Comparison of ENCODE assay signal across 10 mouse cellular contexts in the genomic region with DNA sequence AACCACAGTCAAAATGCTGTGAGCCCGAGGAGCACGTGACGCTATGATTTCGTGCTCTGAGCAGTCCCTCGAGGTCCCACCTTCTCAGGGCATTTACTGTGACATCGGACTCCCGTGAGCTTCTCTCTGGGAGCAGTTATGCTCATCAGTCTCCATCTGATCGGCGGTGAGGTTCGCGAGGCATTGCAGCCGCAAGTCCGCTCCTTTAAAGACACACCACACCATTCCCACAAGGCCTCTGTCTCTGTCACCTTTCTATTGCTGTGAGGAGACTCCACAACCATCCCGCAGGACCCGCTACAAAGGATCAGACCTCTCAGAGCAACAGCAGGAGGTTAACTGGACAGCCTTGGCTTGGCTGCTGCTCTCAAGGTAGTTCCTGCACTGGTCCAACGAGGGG. TPM values are rescaled to one million over a fixed set of nuclear protein-coding genes. Genes with fewer than 3 reads are reported as not detected.
A peak's percentile ranks its signal among the peaks of the same experiment; 100 is the strongest.
DNase-seq lines count a peak whose midpoint lies in the region; ATAC-seq and TF ChIP-seq lines count a peak whose summit lies in the region.
"Had no signal": no experiment of that assay in that cellular context is flagged by ENCODE, and none has a peak within 500 bp of the region (broad histone marks: within the 10 kb centered on the region; RNA-seq: fewer than 3 reads in every experiment).

No protein-coding gene starts in this region.

- no peak for TF ChIP-seq CTCF in E14TG2a.4 (conservative IDR thresholded peaks at IDR 0.05; ENCODE audit: low read length)

- WGBS in heart, embryonic 11.5 days (ENCODE audit: insufficient replicate concordance) = 19% methylated on average over 16 of the region's 16 CpGs
- 11% methylated on average over 16 of the region's 16 CpGs for WGBS in embryonic facial prominence, embryonic 15.5 days
- WGBS in limb, embryonic 12.5 days = 16% methylated on average over 16 of the region's 16 CpGs

- H3K9ac ChIP-seq in heart, embryonic 11.5 days (ENCODE audit: low read depth, low read length) = no peak overlapping the region
- H3K9ac ChIP-seq in embryonic facial prominence, embryonic 15.5 days = no peak overlapping the region
- H3K9ac ChIP-seq in limb, embryonic 12.5 days (replicated peaks) = 0 out of 2 replicates have a peak overlapping the region, but pooled peaks have one; percentile 12
- H3K9ac ChIP-seq: liver, embryonic 14.5 days had no signal

- DNase-seq in heart, adult 18-20 months = no peak
- DNase-seq in T-cell, adult 2 months (ENCODE audit: low spot score) = no peak
- DNase-seq in lung, postnatal 10 days = no peak
- DNase-seq in adrenal gland, adult (ENCODE audit: inconsistent age in 2 of 2, low spot score in 1 of 2) = no peak

- peaks cover 38% of the 10 kb centered on the region for H3K27me3 ChIP-seq in heart, embryonic 11.5 days (ENCODE audit: control insufficient read depth, insufficient read depth, low read length)
- H3K27me3 ChIP-seq in E14TG2a.4 (ENCODE audit: insufficient read depth, low read length) = peaks cover 50% of the 10 kb centered on the region
- H3K27me3 ChIP-seq in embryonic facial prominence, embryonic 15.5 days = peaks cover 28% of the 10 kb centered on the region
- peaks cover 44% of the 10 kb centered on the region for H3K27me3 ChIP-seq in limb, embryonic 12.5 days

- H3K9me3 ChIP-seq in heart, embryonic 11.5 days (replicated peaks; ENCODE audit: control insufficient read depth, low read length) = no peaks in the 10 kb centered on the region
- H3K9me3 ChIP-seq in E14TG2a.4 (ENCODE audit: low read length) = no peaks in the 10 kb centered on the region
- H3K9me3 ChIP-seq in embryonic facial prominence, embryonic 15.5 days (replicated peaks) = no peaks in the 10 kb centered on the region
- peaks cover 5% of the 10 kb centered on the region; the same call in 1 of the 2 replicates for H3K9me3 ChIP-seq in limb, embryonic 12.5 days

- peaks cover 5% of the 10 kb centered on the region for H3K4me1 ChIP-seq in heart, embryonic 11.5 days (ENCODE audit: control insufficient read depth, insufficient read depth, low read length)
- peaks cover 21% of the 10 kb centered on the region for H3K4me1 ChIP-seq in E14TG2a.4 (replicated peaks; ENCODE audit: low read depth, low read length)
- H3K4me1 ChIP-seq in embryonic facial prominence, embryonic 15.5 days = peaks cover 21% of the 10 kb centered on the region
- peaks cover 21% of the 10 kb centered on the region for H3K4me1 ChIP-seq in limb, embryonic 12.5 days (replicated peaks)

- H3K4me3 ChIP-seq in heart, embryonic 11.5 days (ENCODE audit: low read depth, low read length) = no peak overlapping the region; the same call in 1 of the 2 replicates
- H3K4me3 ChIP-seq in E14TG2a.4 (replicated peaks; ENCODE audit: low read length) = peak overlapping the region; percentile 52
- H3K4me3 ChIP-seq in embryonic facial prominence, embryonic 15.5 days (replicated peaks) = no peak overlapping the region
- H3K4me3 ChIP-seq in limb, embryonic 12.5 days (replicated peaks) = peak overlapping the region; percentile 25
- H3K4me3 ChIP-seq: erythroblast, embryonic 14.5 days had no signal

- ATAC-seq in heart, embryonic 11.5 days (replicated peaks; ENCODE audit: insufficient number of reproducible peaks, low FRiP score, low TSS enrichment) = no peak
- no peak for ATAC-seq in embryonic facial prominence, embryonic 15.5 days (ENCODE audit: insufficient number of reproducible peaks, low FRiP score, low TSS enrichment, low read depth)
- ATAC-seq in limb, embryonic 12.5 days (ENCODE audit: insufficient number of reproducible peaks, insufficient read depth, low FRiP score, low TSS enrichment, low read depth) = no peak

- H3K4me2 ChIP-seq in heart, embryonic 11.5 days = peak overlapping the region; percentile 35; the same call in 1 of the 2 replicates
- peak overlapping the region; percentile 3; the same call in 1 of the 2 replicates for H3K4me2 ChIP-seq in embryonic facial prominence, embryonic 15.5 days (replicated peaks)
- H3K4me2 ChIP-seq in limb, embryonic 12.5 days = peak overlapping the region; percentile 49

- no peak overlapping the region for H3K27ac ChIP-seq in heart, embryonic 11.5 days (ENCODE audit: low read depth, low read length)
- no peak overlapping the region for H3K27ac ChIP-seq in embryonic facial prominence, embryonic 15.5 days (replicated peaks)
- no peak overlapping the region for H3K27ac ChIP-seq in limb, embryonic 12.5 days
- H3K27ac ChIP-seq: liver, embryonic 14.5 days had no signal

- H3K36me3 ChIP-seq in heart, embryonic 11.5 days (ENCODE audit: control insufficient read depth, insufficient read depth, low read length) = no peaks in the 10 kb centered on the region
- H3K36me3 ChIP-seq in E14TG2a.4 (ENCODE audit: insufficient read depth, low read length) = no peaks in the 10 kb centered on the region
- no peaks in the 10 kb centered on the region for H3K36me3 ChIP-seq in embryonic facial prominence, embryonic 15.5 days
- H3K36me3 ChIP-seq in limb, embryonic 12.5 days = no peaks in the 10 kb centered on the region

RNA-seq across cellular contexts. Expression of a gene that starts 28.6 kb away (rescaled TPM):
- 2.4 and 3.4 TPM in 2 replicates for polyA plus RNA-seq in heart, embryonic 11.5 days (2014; fragmentation: Nextera tagmentation; extraction: Ambion mirVana)
- total RNA-seq in heart, adult 18-20 months (2021) = under 1 TPM; 0.22 to 0.23 TPM
- polyA plus RNA-seq in embryonic facial prominence, embryonic 15.5 days (2015; fragmentation: Nextera tagmentation; extraction: Ambion mirVana) = 13.2 and 14.7 TPM in 2 replicates
- 5.2 and 5.4 TPM in 2 replicates for polyA plus RNA-seq in limb, embryonic 12.5 days (2016; fragmentation: Nextera tagmentation; extraction: Ambion mirVana)
- polyA plus RNA-seq: erythroblast, embryonic 14.5 days had no signal

Comparison
In these comparisons a context has a peak if more than half of its experiments do, and no peak if none do; other contexts are left out.
1. H3K4me3 ChIP-seq: peak in E14TG2a.4 (single experiment) and limb, embryonic 12.5 days (single experiment); none in heart, embryonic 11.5 days (single experiment) and embryonic facial prominence, embryonic 15.5 days (single experiment).
2. Peak in every context shown above with its lines, with median percentiles within 50 percentile points of each other: H3K4me2 ChIP-seq.